In the genomic region with DNA sequence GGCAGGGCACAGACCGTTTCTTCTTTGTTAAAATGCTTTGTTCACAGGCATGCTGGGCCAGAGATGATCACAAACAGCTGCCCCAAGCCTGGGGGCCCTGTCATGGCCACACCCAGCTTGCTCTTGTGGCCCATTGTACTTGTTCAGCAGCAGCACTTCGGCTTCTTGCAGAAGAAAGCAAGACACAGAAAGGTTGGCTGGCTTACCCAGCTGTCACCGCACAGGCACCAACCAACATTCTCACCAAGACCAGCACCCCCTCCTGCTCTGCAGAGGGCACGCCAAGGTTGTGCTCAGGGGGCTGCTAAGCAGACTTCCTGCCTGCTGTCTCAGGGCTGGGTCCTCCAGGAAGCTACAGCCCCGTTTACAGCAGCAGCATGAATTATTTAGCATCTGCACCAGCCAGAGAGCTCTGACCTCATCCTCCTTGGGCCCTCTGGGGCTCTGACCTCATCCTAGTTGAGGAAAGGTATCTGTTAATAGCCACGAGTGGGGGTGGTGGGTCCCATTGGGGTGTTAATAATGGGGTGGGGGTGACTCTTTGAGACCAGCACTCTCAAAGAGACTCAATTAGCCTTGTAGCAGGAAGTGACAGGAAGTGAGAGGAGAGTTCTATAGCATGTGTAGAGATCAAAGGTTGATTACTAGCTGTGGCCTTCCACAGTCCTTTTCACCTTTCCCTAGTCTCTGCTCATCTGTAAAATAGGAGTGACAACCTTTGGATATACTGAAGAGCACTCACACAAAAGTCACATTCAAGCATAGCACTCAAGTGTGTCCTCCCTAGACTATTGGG, we compare ENCODE assay signal across 9 mouse cellular contexts. TPM values are rescaled to one million over a fixed set of nuclear protein-coding genes. Genes with fewer than 3 reads are reported as not detected.
A peak's percentile ranks its signal among the peaks of the same experiment; 100 is the strongest.
DNase-seq lines count a peak whose midpoint lies in the region; ATAC-seq and TF ChIP-seq lines count a peak whose summit lies in the region.
"Had no signal": no experiment of that assay in that cellular context is flagged by ENCODE, and none has a peak within 500 bp of the region (broad histone marks: within the 10 kb centered on the region; RNA-seq: fewer than 3 reads in every experiment).

No protein-coding gene starts in this region.

- no peak for DNase-seq in forebrain, embryonic 11.5 days (ENCODE audit: low spot score)
- no peak for DNase-seq in midbrain, postnatal 0 days (ENCODE audit: low spot score)
- DNase-seq in thymus, postnatal 4 days, result peak; percentile 78
- no peak for DNase-seq in ovary, postnatal 14 days (ENCODE audit: low spot score)
- DNase-seq: lung, adult 2 months had no signal

- TF ChIP-seq CTCF in midbrain, postnatal 0 days (IDR thresholded peaks at IDR 0.05), result no peak

- H3K27ac ChIP-seq in forebrain, embryonic 11.5 days (ENCODE audit: low read depth, low read length), result no peak overlapping the region
- no peak overlapping the region for H3K27ac ChIP-seq in forebrain, embryonic 15.5 days (replicated peaks)
- peak overlapping the region; percentile 42 for H3K27ac ChIP-seq in midbrain, embryonic 12.5 days (replicated peaks)
- H3K27ac ChIP-seq in midbrain, postnatal 0 days (ENCODE audit: low read depth, low read length), result no peak overlapping the region
- peak overlapping the region; percentile 63 for H3K27ac ChIP-seq in limb, embryonic 15.5 days

- ATAC-seq in forebrain, embryonic 11.5 days (replicated peaks; ENCODE audit: low FRiP score), result no peak
- no peak for ATAC-seq in forebrain, embryonic 15.5 days (replicated peaks)
- no peak; the same call in 1 of the 2 replicates for ATAC-seq in midbrain, embryonic 12.5 days (ENCODE audit: low FRiP score, low read depth)
- no peak for ATAC-seq in midbrain, postnatal 0 days (ENCODE audit: low FRiP score)
- peak; percentile 32; the same call in 1 of the 2 replicates for ATAC-seq in limb, embryonic 15.5 days (ENCODE audit: insufficient number of reproducible peaks, low FRiP score, low TSS enrichment, low read depth)
- no peak for ATAC-seq in cerebellum, adult (ENCODE audit: insufficient number of reproducible peaks, low FRiP score, low TSS enrichment)

- no peaks in the 10 kb centered on the region for H3K9me3 ChIP-seq in forebrain, embryonic 11.5 days (ENCODE audit: control insufficient read depth, low read length)
- H3K9me3 ChIP-seq in forebrain, embryonic 15.5 days, result no peaks in the 10 kb centered on the region
- H3K9me3 ChIP-seq in midbrain, embryonic 12.5 days, result no peaks in the 10 kb centered on the region
- H3K9me3 ChIP-seq in midbrain, postnatal 0 days (ENCODE audit: low read length), result no peaks in the 10 kb centered on the region
- H3K9me3 ChIP-seq in limb, embryonic 15.5 days, result no peaks in the 10 kb centered on the region

- H3K36me3 ChIP-seq in forebrain, embryonic 11.5 days (ENCODE audit: control insufficient read depth, insufficient read depth, low read length), result no peaks in the 10 kb centered on the region
- no peaks in the 10 kb centered on the region for H3K36me3 ChIP-seq in forebrain, embryonic 15.5 days
- no peaks in the 10 kb centered on the region for H3K36me3 ChIP-seq in midbrain, embryonic 12.5 days
- no peaks in the 10 kb centered on the region for H3K36me3 ChIP-seq in midbrain, postnatal 0 days (ENCODE audit: insufficient read depth, low read length)
- H3K36me3 ChIP-seq in limb, embryonic 15.5 days, result peaks cover 42% of the 10 kb centered on the region

- H3K27me3 ChIP-seq in forebrain, embryonic 11.5 days (ENCODE audit: control insufficient read depth, insufficient read depth, low read length), result no peaks in the 10 kb centered on the region
- H3K27me3 ChIP-seq in forebrain, embryonic 15.5 days, result no peaks in the 10 kb centered on the region
- 0 out of 2 replicates have a peak, but pooled peaks cover 6% of the 10 kb centered on the region for H3K27me3 ChIP-seq in midbrain, embryonic 12.5 days
- no peaks in the 10 kb centered on the region for H3K27me3 ChIP-seq in midbrain, postnatal 0 days (ENCODE audit: insufficient read depth, low read length)
- H3K27me3 ChIP-seq in limb, embryonic 15.5 days, result no peaks in the 10 kb centered on the region

- H3K4me2 ChIP-seq in forebrain, embryonic 11.5 days (ENCODE audit: low read depth, low read length, severe bottlenecking), result no peak overlapping the region
- H3K4me2 ChIP-seq in forebrain, embryonic 15.5 days (replicated peaks), result no peak overlapping the region
- H3K4me2 ChIP-seq in midbrain, embryonic 12.5 days (replicated peaks), result no peak overlapping the region
- no peak overlapping the region for H3K4me2 ChIP-seq in midbrain, postnatal 0 days (ENCODE audit: low read depth, low read length, poor library complexity, severe bottlenecking)
- no peak overlapping the region for H3K4me2 ChIP-seq in limb, embryonic 15.5 days

- H3K4me3 ChIP-seq in forebrain, embryonic 11.5 days (ENCODE audit: low read depth, low read length), result no peak overlapping the region
- H3K4me3 ChIP-seq in forebrain, embryonic 15.5 days, result no peak overlapping the region
- H3K4me3 ChIP-seq in midbrain, embryonic 12.5 days, result no peak overlapping the region
- H3K4me3 ChIP-seq in midbrain, postnatal 0 days (ENCODE audit: low read depth, low read length), result no peak overlapping the region
- H3K4me3 ChIP-seq in limb, embryonic 15.5 days, result no peak overlapping the region

- peak overlapping the region; percentile 32 for H3K9ac ChIP-seq in forebrain, embryonic 11.5 days (ENCODE audit: low read length)
- H3K9ac ChIP-seq in forebrain, embryonic 15.5 days (replicated peaks), result no peak overlapping the region
- H3K9ac ChIP-seq in midbrain, embryonic 12.5 days (replicated peaks), result no peak overlapping the region
- H3K9ac ChIP-seq in midbrain, postnatal 0 days (replicated peaks; ENCODE audit: low read length, poor library complexity, severe bottlenecking), result no peak overlapping the region
- H3K9ac ChIP-seq in limb, embryonic 15.5 days, result no peak overlapping the region

- peaks cover 14% of the 10 kb centered on the region for H3K4me1 ChIP-seq in forebrain, embryonic 11.5 days (replicated peaks; ENCODE audit: control insufficient read depth, insufficient read depth, low read length)
- peaks cover 7% of the 10 kb centered on the region for H3K4me1 ChIP-seq in forebrain, embryonic 15.5 days
- peaks cover 26% of the 10 kb centered on the region for H3K4me1 ChIP-seq in midbrain, embryonic 12.5 days
- H3K4me1 ChIP-seq in midbrain, postnatal 0 days (ENCODE audit: insufficient read depth, low read length), result no peaks in the 10 kb centered on the region
- H3K4me1 ChIP-seq in limb, embryonic 15.5 days, result peaks cover 25% of the 10 kb centered on the region

- 21% methylated on average over 6 of the region's 6 CpGs for WGBS in forebrain, embryonic 11.5 days
- WGBS in forebrain, embryonic 15.5 days, result 19% methylated on average over 6 of the region's 6 CpGs
- 24% methylated on average over 6 of the region's 6 CpGs for WGBS in midbrain, embryonic 12.5 days
- 30% methylated on average over 6 of the region's 6 CpGs for WGBS in midbrain, postnatal 0 days
- 22% methylated on average over 6 of the region's 6 CpGs for WGBS in limb, embryonic 15.5 days

RNA-seq across cellular contexts. Expression of gene Cd300a, which starts 16.6 kb away (rescaled TPM):
- 0.35 and 0.64 TPM in 2 replicates for polyA plus RNA-seq in forebrain, embryonic 11.5 days (2014; fragmentation: Nextera tagmentation; extraction: Ambion mirVana)
- 0.46 and 0.88 TPM in 2 replicates for polyA plus RNA-seq in forebrain, embryonic 15.5 days (2015; fragmentation: Nextera tagmentation; extraction: Ambion mirVana)
- polyA plus RNA-seq in midbrain, embryonic 12.5 days (2016; fragmentation: Nextera tagmentation; extraction: Ambion mirVana), result 0.71 and 0.97 TPM in 2 replicates
- total RNA-seq in midbrain, postnatal 0 days (2014; rRNA removed), result 1.5 and 1.8 TPM in 2 replicates
- polyA plus RNA-seq in midbrain, postnatal 0 days (2015; fragmentation: Nextera tagmentation; extraction: Ambion mirVana), result 1.4 and 1.7 TPM in 2 replicates
- 1.8 and 2.9 TPM in 2 replicates for polyA plus RNA-seq in limb, embryonic 15.5 days (2015; fragmentation: Nextera tagmentation; extraction: Ambion mirVana)

RNA-seq across cellular contexts. Expression of gene Gprc5c, which starts 22.3 kb away (rescaled TPM):
- polyA plus RNA-seq in forebrain, embryonic 11.5 days (2014; fragmentation: Nextera tagmentation; extraction: Ambion mirVana), result 14.1 and 14.4 TPM in 2 replicates
- 6.0 and 6.2 TPM in 2 replicates for polyA plus RNA-seq in forebrain, embryonic 15.5 days (2015; fragmentation: Nextera tagmentation; extraction: Ambion mirVana)
- polyA plus RNA-seq in midbrain, embryonic 12.5 days (2016; fragmentation: Nextera tagmentation; extraction: Ambion mirVana), result 10.4 and 16.8 TPM in 2 replicates
- total RNA-seq in midbrain, postnatal 0 days (2014; rRNA removed), result 7.5 and 12.8 TPM in 2 replicates
- polyA plus RNA-seq in midbrain, postnatal 0 days (2015; fragmentation: Nextera tagmentation; extraction: Ambion mirVana), result 5.7 and 5.8 TPM in 2 replicates
- polyA plus RNA-seq in limb, embryonic 15.5 days (2015; fragmentation: Nextera tagmentation; extraction: Ambion mirVana), result 38.6 and 41.0 TPM in 2 replicates

Comparison
In these comparisons a context has a peak if more than half of its experiments do, and no peak if none do; other contexts are left out.
1. H3K27ac ChIP-seq: peak in midbrain, embryonic 12.5 days (single experiment) and limb, embryonic 15.5 days (single experiment); none in forebrain, embryonic 11.5 days (single experiment), forebrain, embryonic 15.5 days (single experiment) and midbrain, postnatal 0 days (single experiment).